Mouse (Mus musculus) myocyte (in vitro differentiated cells): Measurements from ENCODE around the gene Chpf2.

Source experiments
- CEBPB ChIP-seq: IDR thresholded peaks from 2 replicates; pipeline ENCODE4 v1.6.1; 2011; ENCODE audit warnings: mild to moderate bottlenecking, moderate library complexity; ENCODE audit not compliant: poor library complexity, insufficient read depth, severe bottlenecking
- MYOD1 ChIP-seq, 3 experiments: IDR thresholded peaks; one replicate each; pipeline ENCODE4 v1.6.1; 2011; ENCODE audit warnings: control low read depth in 2 of 3, low read depth in 2 of 3, mild to moderate bottlenecking in 2 of 3, moderate library complexity in 1 of 3; ENCODE audit not compliant: insufficient read length in 2 of 3, control insufficient read depth in 1 of 3
- POLR2A ChIP-seq: IDR thresholded peaks from one replicate; pipeline ENCODE4 v1.6.1; 2011; ENCODE audit warnings: low read depth, mild to moderate bottlenecking, control low read depth, moderate library complexity; ENCODE audit not compliant: insufficient read length
- TCF12 ChIP-seq: IDR thresholded peaks from one replicate; pipeline ENCODE4 v1.6.1; 2011; ENCODE audit warnings: mild to moderate bottlenecking, control low read depth; ENCODE audit not compliant: poor library complexity, insufficient read depth, severe bottlenecking
- TCF3 ChIP-seq: IDR thresholded peaks from one replicate; pipeline ENCODE4 v1.6.1; 2011; ENCODE audit warnings: low read depth, control low read depth; ENCODE audit not compliant: insufficient read length

DNA sequence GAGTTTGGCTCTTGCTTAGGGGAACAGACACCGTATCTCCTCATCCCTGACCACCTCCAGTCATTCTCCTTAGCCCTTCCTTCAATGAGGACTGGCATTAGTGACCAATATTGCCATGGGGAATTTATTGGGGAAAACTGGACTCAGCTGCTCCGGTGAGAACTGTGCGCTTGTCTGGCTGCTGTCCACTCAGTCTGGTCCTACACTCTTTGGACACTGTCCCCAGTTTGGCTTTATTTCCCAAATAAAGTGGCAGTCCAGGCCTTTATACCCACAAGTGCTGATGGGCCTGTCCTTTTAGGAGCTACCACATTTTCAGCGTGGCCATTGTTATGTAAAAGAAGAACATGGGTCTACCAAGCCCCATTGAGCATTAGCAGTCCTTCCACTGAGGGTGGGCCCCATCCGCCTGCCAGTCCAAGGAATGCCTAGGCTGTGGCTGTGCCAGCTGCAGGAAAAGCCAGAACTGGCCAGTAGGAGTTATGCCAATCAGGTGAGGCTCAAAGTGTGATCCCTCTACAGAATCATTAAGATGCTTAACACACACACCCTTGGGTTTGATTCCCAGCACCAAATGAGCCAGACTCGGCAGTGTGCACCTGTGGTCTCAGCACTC is 49.1 kb downstream of the Chpf2 start:
- no peak for TF ChIP-seq TCF3
- TF ChIP-seq MYOD1 (IDR thresholded peaks at IDR 0.05; ENCODE audit: control insufficient read depth in 1 of 3, insufficient read length in 2 of 3, low read depth in 2 of 3): no peak
- TF ChIP-seq POLR2A: no peak
- no peak for TF ChIP-seq CEBPB
- TF ChIP-seq TCF12: no peak
